Mouse (Mus musculus): ENCODE data around the gene Polrmt.

DNA sequence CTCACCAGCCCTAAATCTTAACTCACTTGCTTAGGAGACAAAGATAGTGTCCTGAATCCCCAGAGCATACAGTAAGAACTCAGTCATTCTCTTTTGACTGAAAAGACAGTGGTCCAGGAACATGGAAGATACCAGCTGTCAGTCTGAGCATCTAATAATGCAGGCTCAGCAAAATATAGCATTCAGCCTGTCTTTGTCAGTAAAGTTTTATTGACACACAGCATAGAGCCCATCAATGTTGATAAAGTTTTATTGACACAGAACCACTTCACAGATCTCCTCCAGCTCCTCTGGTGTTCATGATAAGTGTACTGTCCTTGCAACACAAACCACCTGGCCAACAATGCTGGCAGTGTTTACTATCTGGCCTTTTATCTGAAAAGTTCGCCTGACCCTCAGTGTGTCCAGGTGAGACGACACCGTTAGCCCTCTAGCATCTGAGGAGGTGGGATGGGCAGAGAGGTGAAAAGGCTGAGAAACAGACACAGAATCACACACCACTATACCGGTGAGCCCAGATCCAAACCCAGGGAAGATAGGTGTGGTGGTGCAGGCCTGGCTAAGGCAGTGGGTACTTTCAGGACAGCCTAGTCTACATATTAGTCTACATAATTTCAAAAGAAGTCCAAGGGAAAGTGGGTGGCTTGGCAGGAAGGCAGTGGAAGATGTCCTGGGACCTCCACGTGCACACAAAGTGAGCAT is 46.1 kb upstream of the Polrmt start:
- TF ChIP-seq CTCF (conservative IDR thresholded peaks at IDR 0.05; ENCODE audit: low read length), result no peak
- no peak for TF ChIP-seq NANOG (IDR thresholded peaks at IDR 0.05; ENCODE audit: borderline replicate concordance, low read length)
- no peak for TF ChIP-seq POU5F1 (IDR thresholded peaks at IDR 0.05; ENCODE audit: borderline replicate concordance, low read length)

Measured in E14TG2a.4 (cell line).